Mouse (Mus musculus) kidney, adult 2 months (tissue): ENCODE results near the gene Lima1. TPM values are rescaled to one million over a fixed set of nuclear protein-coding genes. Genes with fewer than 3 reads are reported as not detected.

Source experiments
- DNase-seq: peaks from one replicate; pipeline ENCODE4 v3.0.0; 2021
- H3K27ac ChIP-seq: fragments of 200-500 bp; 2 replicates; pipeline ENCODE4 v1.5.1; 2012; ENCODE audit warnings: low read depth, low read length, control low read depth, inconsistent platforms; ENCODE audit not compliant: insufficient read depth
- H3K27me3 ChIP-seq: fragments of 200-500 bp; replicated peaks from 2 replicates; pipeline ENCODE4 v1.6.1; 2012; ENCODE audit warnings: mild to moderate bottlenecking, moderate library complexity, low read length, inconsistent platforms; ENCODE audit not compliant: control insufficient read depth, insufficient read depth
- H3K36me3 ChIP-seq: fragments of 200-500 bp; 2 replicates; pipeline ENCODE4 v1.6.1; 2012; ENCODE audit warnings: mild to moderate bottlenecking, moderate library complexity, low read length, inconsistent platforms; ENCODE audit not compliant: control insufficient read depth, insufficient read depth
- H3K4me1 ChIP-seq: fragments of 200-500 bp; 2 replicates; pipeline ENCODE4 v1.6.1; 2011; ENCODE audit warnings: low read length; ENCODE audit not compliant: control insufficient read depth, insufficient read depth
- H3K4me3 ChIP-seq: fragments of 200-500 bp; 2 replicates; pipeline ENCODE4 v1.5.1; 2011; ENCODE audit warnings: mild to moderate bottlenecking, low read depth, low read length, control low read depth; ENCODE audit not compliant: insufficient read depth
- CTCF ChIP-seq: fragments of 200-500 bp; conservative IDR thresholded peaks from 2 replicates; pipeline ENCODE4 v1.5.1; 2011; ENCODE audit warnings: low read depth, mild to moderate bottlenecking, control low read depth, low read length, moderate library complexity, mixed read lengths; ENCODE audit not compliant: insufficient read depth, insufficient read length
- POLR2A ChIP-seq: fragments of 200-500 bp; IDR thresholded peaks from one replicate; pipeline ENCODE4 v1.6.1; 2011; ENCODE audit warnings: low read depth, low read length, control low read depth
- WGBS: fragments of 180-500 bp; shearing (Covaris S2); methylation state at CpG from one replicate; pipeline ENCODE4 v1.1.7; 2018; 5-methylcytosine and 5-hydroxymethylcytosine counted together
- polyA plus RNA-seq: library from polyadenylated mRNA; depleted of rRNA; stranded (reverse); fragments of >200 nt; gene quantifications from 2 replicates; pipeline ENCODE4 v1.2.3, GENCODE M21; 2012

Lima1 gene
- polyA plus RNA-seq, 1 experiment = 32.7 TPM

DNA sequence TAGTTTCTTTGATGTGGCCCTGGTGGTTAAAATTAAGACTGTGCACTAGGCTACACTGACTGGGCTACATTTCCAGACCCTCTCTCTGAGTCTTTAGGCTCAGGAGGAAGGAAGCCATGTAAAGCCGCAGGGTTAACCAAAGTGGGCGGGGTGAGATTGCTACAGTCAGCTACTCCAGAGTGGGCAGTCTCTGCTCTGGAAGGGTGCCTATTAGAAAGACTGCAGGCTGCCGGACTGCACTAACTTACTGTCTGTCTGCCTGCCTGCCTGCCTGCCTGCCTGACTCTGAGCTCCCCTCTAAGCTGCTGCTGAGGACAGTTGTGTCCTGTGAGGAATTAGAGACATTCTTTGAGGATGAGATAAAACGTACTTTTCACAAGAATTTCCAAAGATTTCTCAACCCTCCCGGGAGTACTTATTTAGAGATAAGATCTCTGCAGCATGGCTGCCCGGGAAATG is 72.0 kb downstream of the Lima1 start:
- Histone ChIP-seq H3K4me3 (no peak overlapping the region), H3K36me3 (peaks cover 2% of the 10 kb centered on the region; the same call in 1 of the 2 replicates), H3K27me3 (no peaks in the 10 kb centered on the region), H3K27ac (peak overlapping the region; percentile 47; the same call in 1 of the 2 replicates), H3K4me1 (peaks cover 4% of the 10 kb centered on the region; the same call in 1 of the 2 replicates)
- DNase-seq = peak; percentile 61
- WGBS = 44% methylated on average over 6 of the region's 6 CpGs
- TF ChIP-seq CTCF (no peak), POLR2A (no peak)

DNA sequence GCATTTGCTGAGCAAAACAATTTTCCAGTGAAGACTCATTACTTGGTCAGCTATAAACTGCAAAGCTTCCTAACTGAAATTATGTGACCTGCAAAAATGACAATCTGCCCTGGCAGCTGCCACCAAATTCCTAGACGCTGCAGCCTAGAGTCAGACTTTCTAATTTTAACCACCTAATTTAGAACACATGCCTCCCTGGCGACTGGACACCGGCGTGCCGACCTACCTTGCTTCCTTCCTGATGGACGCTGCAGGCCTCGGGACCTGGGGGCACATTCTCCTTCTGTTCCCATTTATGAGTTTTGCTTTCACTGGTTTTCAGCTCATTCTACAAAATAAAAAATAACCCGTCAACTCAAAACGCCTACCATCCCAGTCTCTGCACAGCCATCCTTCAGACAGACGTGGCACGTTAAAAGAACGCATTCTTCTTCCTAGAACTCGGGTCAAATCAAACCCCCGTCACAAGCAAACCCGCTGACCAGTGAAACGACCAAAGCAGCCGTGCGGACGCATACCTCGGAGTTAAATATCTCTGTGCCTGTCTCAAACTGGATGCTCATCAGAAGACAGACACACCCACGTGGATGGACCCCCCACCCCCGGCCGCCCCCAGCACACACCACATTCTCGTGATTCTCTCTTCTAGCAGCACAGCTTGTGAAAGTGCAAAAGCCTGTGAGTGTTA is 73.2 kb downstream of the Lima1 start:
- no peak overlapping the region for H3K27ac ChIP-seq
- no peak for TF ChIP-seq CTCF
- no peak for TF ChIP-seq POLR2A
- no peak overlapping the region for H3K4me3 ChIP-seq
- 41% methylated on average over 24 of the region's 24 CpGs for WGBS
- peaks cover 4% of the 10 kb centered on the region; the same call in 1 of the 2 replicates for H3K4me1 ChIP-seq
- peak; percentile 52 for DNase-seq
- H3K27me3 ChIP-seq = no peaks in the 10 kb centered on the region
- H3K36me3 ChIP-seq = peaks cover under 1% of the 10 kb centered on the region; the same call in 1 of the 2 replicates

DNA sequence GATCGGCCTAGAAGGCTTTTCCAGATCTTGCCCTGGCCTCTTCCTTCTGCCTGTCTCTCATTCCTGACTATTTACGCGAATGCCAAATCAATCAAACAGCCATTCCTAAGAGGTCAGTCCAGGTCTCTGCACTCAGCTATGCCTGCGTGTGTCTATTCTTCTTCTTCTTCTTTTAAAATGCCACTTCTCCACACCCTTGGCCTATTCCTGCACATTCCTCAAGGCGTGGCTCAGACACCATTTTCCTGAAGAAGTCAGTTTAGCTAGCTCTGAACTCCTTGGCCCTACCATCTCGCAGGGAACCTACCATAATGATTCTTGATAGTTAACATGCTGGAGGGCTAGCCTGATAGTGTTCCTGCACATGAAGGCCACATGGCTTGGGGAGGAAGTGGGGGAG is 75.5 kb downstream of the Lima1 start:
- no peaks in the 10 kb centered on the region; the same call in none of the 2 replicates for H3K36me3 ChIP-seq
- H3K4me1 ChIP-seq = peaks cover 4% of the 10 kb centered on the region; the same call in 1 of the 2 replicates
- no peak for TF ChIP-seq POLR2A
- H3K4me3 ChIP-seq = no peak overlapping the region
- H3K27me3 ChIP-seq = no peaks in the 10 kb centered on the region
- no peak for DNase-seq
- H3K27ac ChIP-seq = no peak overlapping the region
- WGBS = 81% methylated on average over 6 of the region's 6 CpGs

DNA sequence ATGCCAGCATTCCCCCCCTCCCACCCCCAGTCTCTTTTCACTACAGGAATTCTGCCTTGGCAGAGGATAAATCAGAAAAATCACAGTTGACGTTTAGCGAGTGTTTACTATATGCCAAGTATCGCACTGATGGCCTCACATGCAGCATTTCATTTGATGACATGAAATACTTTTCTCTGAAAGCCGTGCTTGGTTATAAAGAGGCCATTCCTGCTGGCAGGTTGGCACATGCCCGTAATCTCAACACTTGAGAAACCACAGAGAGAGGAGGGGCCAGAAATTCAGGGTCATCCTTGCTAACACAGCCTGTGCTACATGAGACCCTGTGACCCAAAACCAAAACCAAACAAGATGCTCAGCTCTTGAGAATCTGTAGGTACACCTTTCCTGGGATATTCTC is 77.4 kb downstream of the Lima1 start:
- no peak for TF ChIP-seq POLR2A
- TF ChIP-seq CTCF = no peak
- no peak overlapping the region for H3K4me3 ChIP-seq
- H3K27me3 ChIP-seq = no peaks in the 10 kb centered on the region
- no peak for DNase-seq
- peaks cover 7% of the 10 kb centered on the region for H3K36me3 ChIP-seq
- H3K27ac ChIP-seq = no peak overlapping the region
- 74% methylated on average over 5 of the region's 5 CpGs for WGBS
- H3K4me1 ChIP-seq = peaks cover 4% of the 10 kb centered on the region; the same call in 1 of the 2 replicates

DNA sequence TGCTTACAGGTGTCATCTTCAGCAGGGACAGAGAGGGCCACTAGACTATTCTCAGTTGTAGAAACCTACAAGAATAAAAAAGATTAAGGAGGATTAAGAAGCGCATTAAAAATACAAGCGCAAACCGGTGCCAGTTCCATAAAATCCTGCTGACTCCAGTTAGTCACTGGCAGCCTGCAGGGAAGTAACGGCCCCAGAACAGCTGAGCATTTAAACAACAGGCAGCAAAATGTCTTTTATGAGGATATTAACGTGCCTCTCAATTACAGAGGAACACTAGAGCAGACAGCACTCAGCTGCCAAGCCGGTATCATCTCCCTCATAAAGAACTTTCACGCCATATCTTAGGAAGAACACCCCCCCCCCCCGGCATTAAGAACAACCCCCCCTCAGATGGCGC is 78.5 kb downstream of the Lima1 start:
- no peaks in the 10 kb centered on the region for H3K27me3 ChIP-seq
- peaks cover 8% of the 10 kb centered on the region for H3K36me3 ChIP-seq
- H3K4me1 ChIP-seq = no peaks in the 10 kb centered on the region
- H3K4me3 ChIP-seq = no peak overlapping the region
- no peak for DNase-seq
- H3K27ac ChIP-seq = no peak overlapping the region
- no peak for TF ChIP-seq POLR2A
- TF ChIP-seq CTCF = no peak
- 62% methylated on average over 9 of the region's 9 CpGs for whole genome bisulfite sequencing

DNA sequence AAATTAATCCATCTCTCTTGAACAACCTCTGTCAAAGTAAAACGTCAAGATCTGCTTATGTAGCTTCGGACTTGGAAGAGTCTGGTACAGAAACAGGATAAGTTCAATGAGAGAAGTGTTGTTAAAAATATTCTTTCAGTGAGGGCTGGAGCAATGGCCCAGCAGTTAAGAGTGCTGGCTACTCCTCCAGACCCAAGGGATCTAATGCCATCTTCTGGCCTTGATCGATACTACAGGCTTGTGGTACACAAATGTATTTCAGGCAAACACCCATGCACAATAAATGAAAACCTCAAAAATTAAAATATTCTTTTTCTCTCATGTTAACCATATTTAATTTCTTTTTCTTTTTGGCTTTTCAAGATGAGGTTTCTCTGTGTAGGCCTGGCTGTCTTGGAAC is 79.2 kb downstream of the Lima1 start:
- H3K36me3 ChIP-seq = peaks cover 8% of the 10 kb centered on the region
- peak; percentile 50 for DNase-seq

DNA sequence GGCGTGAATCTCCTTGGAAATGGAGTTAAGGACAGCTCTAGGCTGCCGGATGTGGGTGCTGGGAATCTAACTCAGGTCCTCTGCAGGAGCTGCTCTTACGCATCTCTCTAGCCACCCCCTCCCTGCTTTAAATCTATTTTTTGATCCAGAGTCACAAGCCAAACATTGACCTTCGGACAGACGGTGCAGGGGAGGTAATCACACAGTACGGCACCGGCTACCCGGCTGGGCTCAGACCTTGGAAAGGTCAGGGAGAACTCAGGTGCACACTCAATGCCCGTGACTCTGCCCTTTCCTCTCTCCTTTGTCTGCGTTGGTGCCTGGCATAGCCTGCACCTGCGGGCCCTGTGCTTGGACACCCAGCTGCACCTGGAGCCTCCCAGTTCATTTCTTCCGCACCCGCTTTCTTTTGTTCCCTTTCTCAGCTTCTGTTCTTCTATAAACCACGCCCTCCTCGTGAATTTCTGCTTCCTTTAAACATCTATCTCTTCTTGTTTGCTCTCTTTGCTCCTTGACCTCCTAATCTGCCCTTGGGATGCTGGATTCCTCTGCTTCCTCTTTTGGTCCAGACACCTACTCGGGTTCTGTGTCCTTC is 82.9 kb downstream of the Lima1 start:
- Histone ChIP-seq H3K27ac (no peak overlapping the region), H3K27me3 (no peaks in the 10 kb centered on the region), H3K4me1 (no peaks in the 10 kb centered on the region), H3K36me3 (peaks cover 8% of the 10 kb centered on the region), H3K4me3 (no peak overlapping the region)
- 78% methylated on average over 16 of the region's 16 CpGs for WGBS
- peak; percentile 47 for DNase-seq
- TF ChIP-seq CTCF = no peak
- no peak for TF ChIP-seq POLR2A

More for the DNA sequence above, 79.2 kb downstream of the Lima1 start:
- no peak overlapping the region for H3K4me3 ChIP-seq
- H3K27me3 ChIP-seq = no peaks in the 10 kb centered on the region
- 88% methylated on average over 3 of the region's 3 CpGs for WGBS
- no peak overlapping the region for H3K27ac ChIP-seq
- TF ChIP-seq POLR2A = no peak
- TF ChIP-seq CTCF = peak; percentile 43
- H3K4me1 ChIP-seq = no peaks in the 10 kb centered on the region
